In the genomic region with DNA sequence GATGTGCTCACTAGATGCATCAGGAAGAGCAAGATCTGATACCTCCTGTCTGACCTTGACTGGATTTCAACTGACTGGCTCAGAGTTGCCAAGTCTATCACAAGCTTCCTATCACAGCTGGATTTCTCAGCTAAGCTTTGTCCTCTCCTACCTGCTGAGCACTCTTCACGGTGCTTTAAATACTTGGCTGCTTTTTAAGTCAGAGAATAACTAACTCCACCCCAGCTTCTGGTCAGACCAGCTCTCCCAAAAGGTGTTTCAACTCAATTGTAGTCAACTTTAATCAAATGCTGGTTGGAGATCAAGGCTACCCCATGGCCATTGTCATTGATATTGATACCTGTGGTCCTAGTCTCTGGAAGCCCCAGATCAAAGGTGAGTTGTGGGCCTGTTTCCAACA, we compare ENCODE assay signal across 15 mouse cellular contexts.
"Had no signal": no experiment of that assay in that cellular context is flagged by ENCODE, and none has a peak within 500 bp of the region (broad histone marks: within the 10 kb centered on the region; RNA-seq: fewer than 3 reads in every experiment).

No protein-coding gene starts in this region.

- H3K4me2 ChIP-seq: neural tube, embryonic 13.5 days; neural tube, embryonic 15.5 days; stomach, embryonic 15.5 days had no signal

- H3K36me3 ChIP-seq: neural tube, embryonic 13.5 days; neural tube, embryonic 15.5 days; stomach, embryonic 15.5 days had no signal

- H3K9me3 ChIP-seq: neural tube, embryonic 13.5 days; neural tube, embryonic 15.5 days; stomach, embryonic 15.5 days had no signal

- DNase-seq: retina, postnatal 1 day; right cerebral cortex, adult 18-20 months; right cerebral cortex, postnatal 14 days; right cerebral cortex, postnatal 25 days; right cerebral cortex, postnatal 4 days; spleen, adult 18-20 months; thymus, adult 18-20 months; thymus, adult 2 months; thymus, postnatal 25 days; thymus, postnatal 36 days; thymus, postnatal 4 days had no signal

- H3K27ac ChIP-seq: neural tube, embryonic 13.5 days; neural tube, embryonic 15.5 days; stomach, embryonic 15.5 days; stomach, postnatal 0 days had no signal

- H3K4me3 ChIP-seq: neural tube, embryonic 13.5 days; neural tube, embryonic 15.5 days; stomach, embryonic 15.5 days had no signal

- H3K4me1 ChIP-seq: neural tube, embryonic 13.5 days; neural tube, embryonic 15.5 days; stomach, embryonic 15.5 days had no signal

- H3K27me3 ChIP-seq: neural tube, embryonic 13.5 days; neural tube, embryonic 15.5 days; stomach, embryonic 15.5 days had no signal

- H3K9ac ChIP-seq: neural tube, embryonic 13.5 days; neural tube, embryonic 15.5 days; stomach, embryonic 15.5 days had no signal
